In genomic region chr11:18041589-18041988, GRCm38 (mm10) we compare ENCODE assay signal across 19 mouse cellular contexts.
A peak's percentile ranks its signal among the peaks of the same experiment; 100 is the strongest.
DNase-seq lines count a peak whose midpoint lies in the region; ATAC-seq and TF ChIP-seq lines count a peak whose summit lies in the region.
"Had no signal": no experiment of that assay in that cellular context is flagged by ENCODE, and none has a peak within 500 bp of the region (broad histone marks: within the 10 kb centered on the region; RNA-seq: fewer than 3 reads in every experiment).

No protein-coding gene starts in this region.

- ATAC-seq in stomach, postnatal 0 days (ENCODE audit: low FRiP score, low TSS enrichment), result no peak
- ATAC-seq in CD4-positive, CD25-positive, alpha-beta regulatory T cell, adult 4 months, result no peak
- ATAC-seq: forebrain, embryonic 14.5 days; forebrain, embryonic 16.5 days had no signal

- H3K9ac ChIP-seq in stomach, postnatal 0 days (ENCODE audit: low read length), result no peak overlapping the region
- H3K9ac ChIP-seq: embryonic facial prominence, embryonic 13.5 days; forebrain, embryonic 12.5 days had no signal

- DNase-seq in 3T3-L1 (ENCODE audit: low read depth, low spot score), result peak; percentile 7
- DNase-seq in fat pad, adult 2 months (ENCODE audit: extremely low read depth, low read depth, low spot score), result peak; percentile 95
- DNase-seq in stomach, postnatal 0 days (ENCODE audit: low spot score), result no peak
- DNase-seq in lung, postnatal 14 days, result no peak
- DNase-seq: adrenal gland, adult 2 months; adrenal gland, postnatal 10 days; adrenal gland, postnatal 36 days; B cell, adult 2 months; cerebellum, adult 11-12 months; cerebellum, adult 2 months; cerebellum, adult 9-10 months; cerebellum, postnatal 10 days; cerebellum, postnatal 25 days had no signal

- no peaks in the 10 kb centered on the region for H3K4me1 ChIP-seq in stomach, postnatal 0 days (replicated peaks; ENCODE audit: control insufficient read depth, insufficient read depth)
- H3K4me1 ChIP-seq: embryonic facial prominence, embryonic 13.5 days; forebrain, embryonic 10.5 days; forebrain, embryonic 12.5 days had no signal

- WGBS in stomach, postnatal 0 days, result 58% methylated on average over 1 of the region's 1 CpGs

- no peaks in the 10 kb centered on the region for H3K9me3 ChIP-seq in stomach, postnatal 0 days (ENCODE audit: control insufficient read depth, low read length)
- H3K9me3 ChIP-seq: embryonic facial prominence, embryonic 13.5 days; forebrain, embryonic 10.5 days; forebrain, embryonic 12.5 days had no signal

- peak; percentile 29 for TF ChIP-seq EP300 in stomach, postnatal 0 days (optimal IDR thresholded peaks at IDR 0.05)

- TF ChIP-seq CTCF in stomach, postnatal 0 days (IDR thresholded peaks at IDR 0.05; ENCODE audit: low read depth), result no peak

- no peak overlapping the region for H3K4me3 ChIP-seq in stomach, postnatal 0 days (ENCODE audit: low read depth, low read length)
- H3K4me3 ChIP-seq: embryonic facial prominence, embryonic 13.5 days; forebrain, embryonic 10.5 days; forebrain, embryonic 12.5 days had no signal

- no peaks in the 10 kb centered on the region for H3K27me3 ChIP-seq in stomach, postnatal 0 days (ENCODE audit: control insufficient read depth, insufficient read depth, low read length)
- H3K27me3 ChIP-seq: embryonic facial prominence, embryonic 13.5 days; forebrain, embryonic 12.5 days had no signal

- no peak overlapping the region for H3K27ac ChIP-seq in stomach, postnatal 0 days (replicated peaks)
- H3K27ac ChIP-seq: embryonic facial prominence, embryonic 13.5 days; forebrain, embryonic 10.5 days; forebrain, embryonic 12.5 days had no signal

- no peaks in the 10 kb centered on the region for H3K36me3 ChIP-seq in stomach, postnatal 0 days (ENCODE audit: control insufficient read depth, insufficient read depth, low read length)
- H3K36me3 ChIP-seq: embryonic facial prominence, embryonic 13.5 days; forebrain, embryonic 10.5 days; forebrain, embryonic 12.5 days had no signal

- no peak overlapping the region for H3K4me2 ChIP-seq in stomach, postnatal 0 days (replicated peaks; ENCODE audit: low read depth)
- H3K4me2 ChIP-seq: embryonic facial prominence, embryonic 13.5 days; forebrain, embryonic 12.5 days had no signal

Comparison
In these comparisons a context has a peak if more than half of its experiments do, and no peak if none do; other contexts are left out.
1. DNase-seq: peak in 3T3-L1 (single experiment) and fat pad, adult 2 months (single experiment); none in stomach, postnatal 0 days (single experiment) and lung, postnatal 14 days (single experiment).